Mouse (Mus musculus): ENCODE measurements at regions not wholly inside any gene's neighbourhood (a gene's known extent, or its start where the extent isn't known, plus 50 kb on each side); places are given as distances from the start of the nearest gene placed in this dataset.

DNA sequence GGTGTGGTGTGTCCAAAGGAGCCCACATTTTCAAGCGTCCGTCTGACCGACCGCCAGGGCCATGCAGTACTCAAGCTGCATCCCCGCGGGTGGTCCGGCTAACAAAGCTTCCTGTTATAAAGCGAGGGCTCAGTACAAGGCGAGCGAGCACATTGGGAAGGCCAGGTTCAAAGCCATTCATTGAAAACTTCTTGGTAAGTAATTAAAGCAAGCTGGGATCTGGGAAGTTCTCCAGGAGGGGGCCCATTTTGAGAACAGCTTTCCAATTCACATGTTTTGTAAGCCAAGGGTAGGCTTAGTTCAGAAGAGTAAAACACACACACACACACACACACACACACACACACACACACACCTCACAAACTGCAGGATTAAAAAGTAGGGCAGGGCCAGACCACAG, 57.3 kb upstream of the Prep start:
- no peak for DNase-seq (ENCODE audit: low spot score)

DNA sequence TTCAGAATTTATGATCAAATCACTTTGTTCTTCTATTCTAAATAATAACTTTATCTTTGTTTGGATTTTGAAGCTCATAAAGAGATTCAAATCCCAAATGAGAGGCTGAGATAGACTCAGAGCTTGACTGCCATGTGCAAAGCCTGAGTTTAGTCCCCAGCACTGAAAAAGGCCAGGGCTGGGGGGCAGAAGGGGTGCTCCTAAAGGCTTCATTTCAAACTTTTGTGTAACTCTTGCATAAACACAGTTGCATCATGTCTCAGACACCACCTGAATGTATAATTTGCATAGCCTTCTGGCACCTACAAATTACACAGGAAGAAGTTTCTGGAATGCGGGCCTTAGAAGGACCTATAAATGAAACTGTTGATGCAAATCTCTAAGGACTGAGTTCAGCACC, 57.8 kb upstream of the Prep start:
- no peak for DNase-seq (ENCODE audit: low spot score)

DNA sequence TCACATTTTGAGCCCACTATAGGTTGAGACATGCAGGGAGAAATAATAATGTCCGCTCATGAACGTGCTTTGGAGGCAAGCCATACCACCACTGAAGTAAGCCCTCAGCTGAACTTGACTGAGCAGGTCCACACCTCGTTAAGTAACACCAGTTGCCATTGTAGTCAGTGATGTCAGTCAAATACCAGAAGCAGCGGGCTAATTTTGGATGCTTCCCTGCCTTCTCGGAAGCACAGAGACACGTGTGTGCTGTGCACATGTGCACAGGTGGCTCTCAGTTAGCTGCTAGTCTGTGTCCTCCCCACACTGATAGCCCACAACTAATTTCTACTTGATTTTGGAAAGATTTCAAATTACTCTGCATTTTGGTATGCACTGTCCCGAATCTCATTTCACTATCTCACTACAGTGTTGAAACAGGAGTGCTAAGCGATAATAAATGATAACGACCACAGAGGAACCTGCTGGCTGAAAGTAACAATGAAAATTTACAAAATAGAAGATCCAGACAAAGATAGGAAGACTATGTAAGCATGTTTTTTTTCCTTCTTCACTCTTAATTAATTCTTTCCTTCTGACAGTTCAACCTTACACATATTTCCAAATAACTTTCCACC, 62.9 kb upstream of the Prep start:
- DNase-seq (ENCODE audit: low spot score): no peak

- DNase-seq (ENCODE audit: low spot score): no peak
Observed at GRCm38 (mm10) chr10:45003344-45003681, 63.7 kb upstream of the Prep start.

GRCm38 (mm10) chr10:45002637-45003343, 64.2 kb upstream of the Prep start:
- DNase-seq (ENCODE audit: low spot score): no peak

- DNase-seq (ENCODE audit: low spot score): peak; percentile 64
Observed at GRCm38 (mm10) chr10:45000873-45001859, 65.8 kb upstream of the Prep start.

GRCm38 (mm10) chr10:45000027-45000840, 66.8 kb upstream of the Prep start:
- DNase-seq (ENCODE audit: low spot score): no peak

GRCm38 (mm10) chr10:44997906-44998289, 69.1 kb upstream of the Prep start:
- DNase-seq (ENCODE audit: low spot score): no peak

DNA sequence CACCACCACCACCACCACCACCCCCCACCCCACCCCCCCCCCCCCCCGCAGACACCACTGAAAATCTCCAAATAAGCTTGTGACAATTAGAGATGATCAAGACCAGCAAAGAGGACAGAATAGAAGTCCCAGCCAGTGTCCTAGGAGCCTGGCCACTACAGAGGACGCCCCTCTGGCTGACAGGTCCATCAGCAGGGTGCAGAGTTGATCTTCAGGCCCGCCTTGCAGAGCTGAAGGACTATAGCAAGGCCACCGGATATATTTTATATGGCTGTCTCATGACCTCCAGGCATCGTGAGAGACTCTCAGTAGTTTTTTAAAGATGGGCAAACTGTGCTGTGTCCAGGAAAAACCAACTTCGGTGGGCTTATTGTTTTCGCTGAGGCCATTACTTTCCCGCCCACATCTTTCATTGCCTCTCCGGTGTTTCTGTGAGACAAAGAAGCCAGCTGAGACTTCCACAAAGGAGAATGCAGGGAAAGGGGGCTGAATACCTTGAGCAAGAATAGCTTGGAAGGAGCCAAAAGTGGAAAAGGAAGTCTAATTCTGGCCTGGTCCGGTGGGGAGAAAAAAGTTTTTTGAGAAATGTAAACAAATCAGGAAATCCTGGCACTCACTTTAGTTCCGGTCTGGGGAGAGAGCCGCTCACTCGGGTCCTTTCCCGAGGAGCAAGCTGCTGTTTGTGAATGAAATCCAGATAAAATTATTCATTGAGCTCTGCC, 69.7 kb upstream of the Prep start:
- DNase-seq (ENCODE audit: low spot score): no peak

- no peak for DNase-seq (ENCODE audit: low spot score)
Observed at GRCm38 (mm10) chr10:44995756-44996155, 71.2 kb upstream of the Prep start.

GRCm38 (mm10) chr10:44994385-44995281, 72.4 kb upstream of the Prep start:
- DNase-seq (ENCODE audit: low spot score): no peak

- no peak for DNase-seq (ENCODE audit: low spot score)
Observed at GRCm38 (mm10) chr10:44993470-44994260, 73.3 kb upstream of the Prep start.

- DNase-seq (ENCODE audit: low spot score): no peak
Observed at GRCm38 (mm10) chr10:44989539-44989938, 77.5 kb upstream of the Prep start.

- no peak for DNase-seq (ENCODE audit: low spot score)
Observed at GRCm38 (mm10) chr10:44988756-44989155, 78.2 kb upstream of the Prep start.

DNA sequence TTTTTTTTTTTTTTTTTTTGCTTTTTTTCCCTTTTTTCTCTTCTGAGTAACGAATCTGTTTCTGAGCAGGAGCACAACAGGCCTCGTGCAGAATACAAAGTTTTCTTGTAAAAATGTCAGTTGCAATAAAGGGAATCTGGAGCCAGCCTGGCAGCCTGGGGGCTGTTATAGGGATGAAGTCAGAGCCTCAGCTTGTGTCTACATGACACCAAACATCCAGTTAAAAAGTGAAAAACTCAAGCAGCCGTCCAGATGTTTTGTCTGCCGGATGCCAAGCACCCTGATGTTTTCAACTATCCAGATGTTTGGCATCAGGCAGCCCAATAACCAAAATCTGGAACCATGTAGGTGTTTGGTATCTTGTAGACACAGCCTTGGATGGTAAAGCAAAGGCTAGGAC, 79.4 kb upstream of the Prep start:
- no peak for DNase-seq (ENCODE audit: low spot score)

DNA sequence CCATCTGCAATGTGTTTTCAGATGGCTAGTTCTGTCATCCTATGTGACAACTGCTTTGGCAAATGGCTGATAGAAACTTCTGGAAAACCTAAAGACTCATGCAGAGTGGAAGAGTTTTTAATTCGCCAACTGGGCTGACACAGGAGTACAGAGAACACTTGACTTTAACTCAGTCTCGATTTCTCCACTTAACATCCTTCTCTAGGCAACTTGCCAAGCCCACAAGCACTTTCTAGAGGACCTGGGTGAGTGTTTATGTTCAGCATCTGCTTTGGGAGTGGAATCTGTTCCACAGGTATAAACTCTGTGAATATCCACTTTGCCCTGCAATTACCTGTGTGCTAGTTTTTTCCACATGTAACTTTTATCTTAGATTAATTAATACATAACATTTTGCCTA, 85.1 kb upstream of the Prep start:
- no peak for DNase-seq (ENCODE audit: low spot score)

- DNase-seq (ENCODE audit: low spot score): no peak
Observed at GRCm38 (mm10) chr10:44976815-44977214, 90.2 kb upstream of the Prep start.

DNA sequence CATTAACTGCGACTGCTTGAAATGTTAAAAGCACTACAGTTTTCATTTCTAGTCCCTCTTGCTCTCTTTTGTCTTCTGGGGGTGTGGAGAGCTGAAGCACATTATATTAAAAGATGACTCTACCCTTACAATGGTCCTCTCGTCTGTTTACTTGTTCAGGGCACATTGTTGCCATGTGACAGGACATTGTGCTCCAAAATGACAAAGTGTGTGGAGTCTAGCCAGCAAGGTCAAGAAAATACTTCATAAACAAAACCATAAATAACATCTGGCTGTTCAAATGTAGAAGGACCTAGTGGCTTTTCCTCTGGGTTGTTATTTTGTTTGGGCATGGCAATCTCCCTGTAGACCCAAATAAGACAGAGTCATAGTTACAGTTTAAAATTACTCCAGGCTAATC, 95.1 kb upstream of the Prep start:
- DNase-seq (ENCODE audit: low spot score): no peak

DNA sequence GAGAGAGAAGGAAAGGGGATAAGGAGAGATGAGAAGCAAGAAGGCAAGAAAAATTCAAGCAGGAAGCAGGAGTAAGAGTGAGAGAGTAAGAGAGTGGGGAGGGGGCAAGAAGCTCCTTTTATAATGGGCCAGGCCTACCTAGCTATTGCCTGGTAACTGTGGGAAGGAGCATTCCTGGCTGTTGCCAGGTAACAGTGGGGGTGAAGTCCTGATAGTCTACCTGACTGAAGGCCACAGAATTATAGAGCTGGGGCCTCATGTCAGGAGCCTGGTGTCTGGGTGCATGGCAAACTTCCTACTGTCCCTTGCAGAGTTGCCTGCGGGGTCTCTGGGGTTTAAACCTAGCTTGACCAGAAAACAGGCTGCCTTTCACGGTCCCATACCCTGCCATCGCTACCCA, 107.0 kb upstream of the Prep start:
- DNase-seq (ENCODE audit: low spot score): no peak

All from ovary, postnatal 14 days (tissue).